Mouse (Mus musculus) gastrocnemius, adult 18-20 months (tissue): ENCODE measurements at regions not wholly inside any gene's neighbourhood (a gene's known extent, or its start where the extent isn't known, plus 50 kb on each side); places are given as distances from the start of the nearest gene placed in this dataset.

Experiments used
- DNase-seq: peaks from one replicate; pipeline ENCODE4 v3.0.0; 2021; ENCODE audit warnings: low spot score

DNA sequence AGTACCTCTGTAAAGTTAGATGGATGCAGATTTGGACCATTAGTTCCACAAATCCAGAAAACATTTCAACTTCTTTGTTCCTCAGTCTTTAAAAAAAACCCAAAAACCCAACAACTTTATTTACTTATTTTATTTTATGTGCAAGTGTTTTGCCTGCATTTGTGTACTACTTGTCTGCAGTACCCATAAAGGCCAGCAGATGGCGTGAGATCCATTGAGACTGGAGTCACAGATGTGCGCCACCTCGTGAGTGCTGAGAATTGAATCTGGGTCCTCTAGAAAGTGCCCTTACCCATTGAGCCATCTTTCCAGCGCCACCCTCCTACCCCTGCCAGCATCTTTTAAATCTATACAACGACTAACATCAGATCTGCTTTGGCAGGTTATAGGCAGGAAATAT, 53.0 kb downstream of the Gm12689 start:
- DNase-seq = no peak

- DNase-seq = no peak
These were observed 57.5 kb downstream of the Gm12689 start for GRCm38 (mm10) chr4:99353122-99353774.

GRCm38 (mm10) chr4:99354241-99354640, 58.5 kb downstream of the Gm12689 start:
- no peak for DNase-seq

DNA sequence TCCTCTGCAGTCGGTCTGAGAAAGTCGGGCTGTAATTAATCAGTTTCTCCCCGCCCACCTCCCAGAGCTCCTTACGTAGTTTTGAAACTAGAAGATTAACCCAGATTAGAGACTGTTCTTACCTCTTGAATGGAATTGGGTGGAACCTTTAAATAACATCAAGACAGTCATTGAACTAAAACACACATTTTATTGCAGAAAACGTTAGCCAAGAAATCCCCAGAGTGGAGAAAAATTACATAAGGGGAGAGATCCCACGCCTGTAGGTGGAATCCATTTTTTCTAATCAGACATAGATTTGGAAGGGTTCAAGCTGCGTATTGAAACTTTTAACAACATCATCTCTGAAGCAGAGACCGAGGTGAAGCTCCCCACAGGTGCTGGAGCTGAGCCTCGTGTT, 59.1 kb downstream of the Gm12689 start:
- no peak for DNase-seq

DNA sequence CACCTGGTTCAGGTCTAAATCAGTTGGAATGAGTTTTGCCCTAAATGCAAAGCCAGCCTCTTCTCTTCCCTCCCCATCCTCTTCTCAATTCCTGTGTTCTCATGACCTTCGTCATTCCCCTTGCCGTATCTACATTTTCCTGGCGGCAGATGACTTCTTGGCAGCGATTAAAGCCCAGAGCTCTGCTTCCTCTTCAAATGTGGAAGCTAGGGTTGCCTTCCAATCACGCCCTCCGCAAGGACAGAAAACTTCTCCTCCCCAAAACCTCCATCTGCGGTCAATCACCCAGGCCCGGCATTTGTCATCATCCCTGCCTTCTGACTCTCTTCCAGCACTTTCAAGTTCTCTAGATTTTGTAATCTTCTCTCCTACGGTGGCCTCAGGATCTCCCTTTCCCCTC, 72.3 kb downstream of the Gm12689 start:
- no peak for DNase-seq

- DNase-seq = no peak
These were observed 75.5 kb downstream of the Gm12689 start for GRCm38 (mm10) chr4:99371162-99371561.

DNA sequence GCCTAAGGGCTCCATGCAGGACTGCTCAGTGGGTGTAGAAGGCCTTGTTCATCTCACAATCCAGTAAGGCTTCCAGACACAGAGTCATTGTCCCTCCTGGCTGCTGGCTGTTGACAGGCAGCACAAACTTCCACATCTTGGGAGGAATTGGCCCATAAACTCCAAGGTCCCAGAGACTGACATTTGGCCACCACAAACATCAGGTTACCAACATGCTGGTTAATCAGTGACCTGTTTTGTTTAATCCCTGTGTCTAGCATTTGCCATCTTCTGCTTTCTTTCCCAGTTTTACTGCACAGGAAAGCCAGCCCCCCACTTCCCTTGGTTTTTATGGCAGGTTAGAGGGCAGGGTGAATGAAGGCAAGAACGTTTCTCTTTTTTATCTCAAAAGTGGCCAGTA, 80.5 kb downstream of the Gm12689 start:
- DNase-seq = no peak

DNA sequence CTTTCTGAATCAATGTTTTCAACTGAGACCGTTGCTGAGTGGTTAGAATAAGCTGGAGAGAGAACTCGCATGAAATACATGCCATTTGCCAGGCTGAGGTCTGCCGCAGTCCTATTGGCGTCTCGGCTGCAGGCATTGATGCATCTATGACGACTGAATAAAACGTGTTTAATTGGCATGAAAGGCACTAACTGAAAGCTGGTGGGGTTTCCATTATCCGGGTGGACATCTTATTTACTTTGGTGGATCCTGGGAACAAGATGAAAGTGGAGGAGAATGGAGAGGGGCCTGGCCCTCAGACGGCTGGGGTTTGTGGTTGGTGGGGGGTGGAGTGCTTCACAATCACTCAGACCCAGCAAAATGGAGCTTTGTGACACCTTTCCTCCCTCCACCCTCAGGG, 81.2 kb downstream of the Gm12689 start:
- DNase-seq = no peak

- no peak for DNase-seq
These were observed 84.3 kb downstream of the Gm12689 start for GRCm38 (mm10) chr4:99379983-99380382.

DNA sequence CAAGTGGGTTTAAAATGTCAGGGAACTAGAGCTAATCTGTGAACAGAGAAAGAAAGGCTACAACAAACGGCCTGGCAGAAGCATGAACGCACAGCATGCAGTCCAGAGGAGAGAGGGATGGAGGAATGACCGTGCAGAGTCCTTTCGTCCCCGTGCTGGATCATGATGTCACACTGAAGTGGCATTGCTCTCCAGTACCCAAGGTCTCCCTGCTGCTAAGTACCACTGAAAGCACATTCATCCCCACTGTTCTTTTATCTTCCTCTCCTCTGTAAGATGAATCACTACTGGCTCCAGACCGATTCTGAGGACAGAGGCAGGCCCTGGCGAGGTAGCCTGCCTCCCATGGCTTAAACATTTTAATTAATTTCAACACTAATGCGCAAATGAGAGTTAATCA, 89.7 kb downstream of the Gm12689 start:
- no peak for DNase-seq

DNA sequence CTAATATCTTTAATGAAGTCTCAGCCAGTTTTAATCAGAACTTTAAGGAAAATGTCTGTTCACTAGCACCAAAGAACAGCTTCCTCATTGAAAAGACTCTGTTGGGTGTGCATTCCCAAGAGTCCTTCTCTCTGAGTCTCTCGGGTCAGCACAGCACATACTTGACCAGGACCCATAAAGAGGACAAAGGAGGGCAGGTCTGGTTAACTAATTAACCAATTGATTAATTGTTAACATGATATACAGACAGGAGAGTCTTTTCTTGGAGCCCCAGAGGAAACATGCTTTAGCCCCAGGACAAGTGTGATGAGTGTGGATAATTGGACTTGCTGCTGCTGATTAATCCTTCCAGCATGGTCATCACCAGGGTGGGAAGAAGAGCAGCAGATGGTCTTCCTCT, 93.7 kb downstream of the Gm12689 start:
- no peak for DNase-seq

- DNase-seq = no peak
These were observed 97.3 kb downstream of the Gm12689 start for GRCm38 (mm10) chr4:99392986-99393385.

DNA sequence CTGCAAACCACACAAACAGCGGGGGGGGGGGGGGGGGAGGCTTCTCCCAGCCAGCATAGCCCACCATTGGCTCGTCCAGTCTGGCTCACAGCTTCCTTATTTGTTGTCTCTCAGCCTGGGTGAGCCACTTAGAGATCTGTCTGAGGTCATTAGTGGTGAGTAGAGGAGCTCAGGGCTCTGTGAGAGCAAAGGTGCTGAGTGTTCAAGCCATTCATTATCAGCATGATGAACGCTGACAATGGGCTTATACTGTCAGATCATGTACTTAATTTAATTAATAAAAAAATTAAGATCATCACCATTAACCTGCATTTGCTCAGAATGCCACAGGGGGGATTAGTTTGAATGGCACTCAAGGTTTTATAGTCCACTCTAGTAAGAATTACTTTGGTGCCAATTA, 98.5 kb downstream of the Gm12689 start:
- no peak for DNase-seq

DNA sequence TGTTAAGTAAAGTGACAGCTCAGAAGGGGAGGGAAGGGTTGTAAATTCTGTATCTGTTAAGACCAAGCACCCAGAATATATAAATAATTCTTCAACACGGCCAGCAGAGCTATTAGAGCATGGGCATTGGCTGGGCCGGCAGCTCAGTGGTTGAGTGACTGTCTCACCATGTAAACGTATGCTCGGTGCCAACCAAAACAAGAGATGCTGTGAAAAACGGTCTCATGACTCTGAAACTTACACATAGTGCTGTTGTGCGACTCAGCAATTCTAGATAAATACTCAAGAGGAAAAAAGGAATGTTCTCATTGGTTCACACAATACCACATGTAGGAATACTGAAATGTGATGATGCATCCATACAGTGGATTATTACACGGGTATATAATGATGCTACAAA, 111.8 kb downstream of the Gm12689 start:
- DNase-seq = no peak

GRCm38 (mm10) chr4:99423449-99423848, 127.7 kb downstream of the Gm12689 start:
- no peak for DNase-seq

GRCm38 (mm10) chr4:99445077-99445754, 149.5 kb downstream of the Gm12689 start:
- DNase-seq = no peak

DNA sequence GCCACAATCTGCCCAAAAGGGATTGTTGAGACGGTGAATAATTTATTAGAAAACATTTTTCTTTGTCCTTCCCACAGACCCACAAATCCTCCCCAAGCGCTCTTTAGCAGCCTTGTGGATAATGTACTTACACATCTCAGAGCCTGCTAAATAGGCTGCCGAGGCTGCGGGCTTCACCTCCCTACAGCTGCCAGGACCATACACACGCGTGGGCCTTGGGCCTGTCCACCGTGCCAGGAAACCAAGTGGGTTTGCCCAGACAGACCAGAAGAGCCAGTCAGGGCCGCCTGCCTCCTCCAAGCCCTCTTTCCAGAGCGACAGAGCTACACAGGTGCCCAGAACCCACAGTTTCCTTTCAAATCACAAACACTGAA, 150.0 kb downstream of the Gm12689 start:
- DNase-seq = no peak

- DNase-seq = no peak
These were observed 163.3 kb downstream of the Gm12689 start for GRCm38 (mm10) chr4:99458984-99459383.

DNA sequence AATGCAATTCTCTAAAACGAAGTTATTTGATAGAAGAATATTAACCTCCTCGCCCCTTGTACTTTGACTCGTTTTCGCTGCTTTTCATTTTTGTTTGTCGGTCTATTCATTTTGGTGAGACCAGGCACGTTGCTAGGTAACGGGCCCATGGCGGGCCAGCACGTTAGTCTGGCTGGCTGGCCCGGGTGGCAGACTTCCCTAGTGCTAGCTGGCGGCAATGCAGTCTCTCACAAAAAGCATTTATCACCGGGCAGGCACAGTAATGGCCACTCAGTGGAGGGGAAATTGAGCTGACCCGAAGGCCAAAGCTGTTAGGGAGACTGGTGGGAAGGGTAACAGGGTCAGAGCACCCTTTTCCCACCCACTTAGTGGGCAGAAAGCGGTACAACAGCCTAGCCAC, 163.7 kb downstream of the Gm12689 start:
- no peak for DNase-seq

DNA sequence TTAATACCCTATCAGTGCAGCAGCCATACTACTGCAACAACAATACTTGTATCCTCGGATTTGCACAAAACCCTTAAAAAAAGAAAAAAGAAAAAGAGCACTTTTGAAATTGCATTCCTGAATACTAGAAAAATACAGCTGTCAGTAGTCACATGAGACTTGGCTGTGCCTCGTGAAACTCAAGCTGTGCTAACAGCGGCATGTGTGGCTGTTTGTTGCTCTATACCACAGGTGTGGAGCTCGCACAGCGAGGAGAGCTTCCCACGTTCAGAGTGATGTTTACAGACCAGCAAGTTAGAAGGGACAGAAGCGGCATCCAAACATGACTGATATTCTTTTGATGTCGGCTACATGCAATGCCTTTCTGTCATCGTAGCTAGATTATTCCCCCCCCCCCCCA, 169.8 kb downstream of the Gm12689 start:
- DNase-seq = no peak

DNA sequence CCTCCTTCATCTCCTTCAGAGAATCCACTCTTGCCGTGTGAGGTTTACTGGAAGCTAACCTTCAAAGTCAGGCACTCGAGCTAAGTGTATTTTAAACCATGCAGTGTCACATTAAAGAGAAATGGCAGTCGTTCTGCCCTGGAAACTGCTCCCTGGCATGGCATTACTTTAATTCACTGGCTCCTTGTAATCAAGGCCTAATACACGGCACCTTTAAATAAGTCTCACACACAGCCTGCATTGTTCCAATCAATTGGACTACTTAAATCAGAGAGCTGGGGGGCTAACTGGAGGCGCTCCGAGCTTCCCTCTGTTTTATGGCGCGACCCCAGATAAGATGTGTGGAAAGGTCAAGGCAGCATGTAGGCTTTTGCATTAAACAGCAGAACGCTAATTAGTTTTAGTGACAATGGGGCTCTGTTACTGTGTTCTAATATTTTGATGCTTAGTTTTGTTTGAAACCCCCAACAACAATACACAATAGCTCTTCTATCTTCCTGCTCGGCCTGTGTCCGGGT, 180.1 kb downstream of the Gm12689 start:
- no peak for DNase-seq

- DNase-seq = no peak
These were observed 171.8 kb upstream of the Foxd3 start for GRCm38 (mm10) chr4:99484271-99484670.
